Mouse (Mus musculus) CH12.LX (cell line): ENCODE results near the gene Gbe1. TPM values are rescaled to one million over a fixed set of nuclear protein-coding genes. Genes with fewer than 3 reads are reported as not detected.

ENCODE experiments used
- DNase-seq: peaks from one replicate; pipeline ENCODE4 v3.0.0-alpha.2; 2013; ENCODE audit errors: extremely low read depth
- H3K27ac ChIP-seq: 2 replicates; pipeline ENCODE4 v1.5.1; 2012; ENCODE audit warnings: low read depth, mild to moderate bottlenecking, control low read depth, moderate library complexity; ENCODE audit not compliant: insufficient read depth
- H3K27me3 ChIP-seq: replicated peaks from 2 replicates; pipeline ENCODE3; 2012; ENCODE audit warnings: inconsistent platforms
- H3K36me3 ChIP-seq, 2 experiments: replicated peaks in 1 of 2; 2 replicates each; pipeline versions ENCODE3 to v1.6.1; 2012; ENCODE audit warnings: inconsistent platforms in 1 of 2, low read length in 1 of 2, mild to moderate bottlenecking in 1 of 2, mixed read lengths in 1 of 2, moderate library complexity in 1 of 2; ENCODE audit not compliant: control insufficient read depth in 1 of 2, insufficient read depth in 1 of 2
- H3K4me1 ChIP-seq, 2 experiments: 2 replicates each; pipeline ENCODE4 v1.6.1; 2012; ENCODE audit warnings: inconsistent platforms in 1 of 2, moderate library complexity in 1 of 2; ENCODE audit not compliant: insufficient read depth in 2 of 2, control insufficient read depth in 1 of 2
- H3K4me2 ChIP-seq: 2 replicates; pipeline ENCODE4 v1.6.1; 2012; ENCODE audit warnings: low read depth, mild to moderate bottlenecking, control low read depth; ENCODE audit not compliant: poor library complexity, insufficient read depth, severe bottlenecking
- H3K4me3 ChIP-seq, 3 experiments: fragments of 150-350 bp in 1 of 3; sonication (generic) in 1 of 3; replicated peaks in 1 of 3; 2 replicates each; pipeline versions ENCODE3 to v1.5.1; 2011 to 2012; ENCODE audit warnings: low read depth in 2 of 3, low read length in 2 of 3, mild to moderate bottlenecking in 2 of 3, moderate library complexity in 2 of 3, control low read depth in 1 of 3, improper control_type of control experiment in 1 of 3, inconsistent platforms in 1 of 3, mixed read lengths in 1 of 3; ENCODE audit not compliant: poor library complexity in 1 of 3
- H3K79me2 ChIP-seq: replicated peaks from 2 replicates; pipeline ENCODE4 v1.6.1; 2012; ENCODE audit warnings: mild to moderate bottlenecking, moderate library complexity; ENCODE audit not compliant: control insufficient read depth, poor library complexity, insufficient read depth, severe bottlenecking; ENCODE audit errors: extremely low read depth
- H3K9ac ChIP-seq: 2 replicates; pipeline ENCODE4 v1.6.1; 2012; ENCODE audit warnings: low read depth, mild to moderate bottlenecking, control low read depth, moderate library complexity; ENCODE audit not compliant: insufficient read depth
- H3K9me3 ChIP-seq: replicated peaks from 2 replicates; pipeline ENCODE3; 2012; ENCODE audit warnings: low read length, inconsistent platforms, mixed read lengths
- CHD2 ChIP-seq: IDR thresholded peaks from 2 replicates; pipeline ENCODE4 v1.6.1; 2011; ENCODE audit warnings: low read length, improper control_type of control experiment
- E2F4 ChIP-seq: IDR thresholded peaks from 2 replicates; pipeline ENCODE4 v1.6.1; 2011; ENCODE audit warnings: low read depth, low read length, improper control_type of control experiment; ENCODE audit not compliant: insufficient replicate concordance
- HCFC1 ChIP-seq: IDR thresholded peaks from 2 replicates; pipeline ENCODE4 v1.6.1; 2012; ENCODE audit warnings: low read depth, mild to moderate bottlenecking, inconsistent platforms, low read length, improper control_type of control experiment
- JUN ChIP-seq: IDR thresholded peaks from 2 replicates; pipeline ENCODE4 v1.6.1; 2011; ENCODE audit warnings: low read depth, mild to moderate bottlenecking, low read length, improper control_type of control experiment, moderate library complexity; ENCODE audit not compliant: insufficient read depth
- JUND ChIP-seq: conservative IDR thresholded peaks from 2 replicates; pipeline ENCODE4 v1.6.1; 2011; ENCODE audit warnings: low read depth, low read length, improper control_type of control experiment
- MAX ChIP-seq: IDR thresholded peaks from 2 replicates; pipeline ENCODE4 v1.6.1; 2011; ENCODE audit warnings: low read length, improper control_type of control experiment
- RAD21 ChIP-seq: IDR thresholded peaks from 2 replicates; pipeline ENCODE4 v1.6.1; 2011; ENCODE audit warnings: low read depth, mild to moderate bottlenecking, low read length, improper control_type of control experiment, moderate library complexity
- SMC3 ChIP-seq: IDR thresholded peaks from 2 replicates; pipeline ENCODE4 v1.6.1; 2011; ENCODE audit warnings: low read depth, low read length, improper control_type of control experiment
- USF2 ChIP-seq: conservative IDR thresholded peaks from 2 replicates; pipeline ENCODE4 v1.6.1; 2011; ENCODE audit warnings: low read depth, low read length, improper control_type of control experiment
- ZKSCAN1 ChIP-seq: IDR thresholded peaks from 2 replicates; pipeline ENCODE4 v1.6.1; 2012; ENCODE audit warnings: low read depth, inconsistent platforms, low read length, improper control_type of control experiment, borderline replicate concordance
- ZMIZ1 ChIP-seq: IDR thresholded peaks from 2 replicates; pipeline ENCODE4 v1.6.1; 2012; ENCODE audit warnings: low read depth, mild to moderate bottlenecking, inconsistent platforms, low read length, improper control_type of control experiment
- ZNF384 ChIP-seq: IDR thresholded peaks from 2 replicates; pipeline ENCODE4 v1.6.1; 2012; ENCODE audit warnings: low read depth, low read length, improper control_type of control experiment, inconsistent platforms
- dilution Hi-C: fragments of 300-500 bp; cut with MboI; formaldehyde crosslinking; loops from 2 replicates; pipeline ENCODE4 v1.14.3; 2020; ENCODE audit warnings: low sequenced_read_pairs; ENCODE audit not compliant: extremely low pct_unique_long_range_greater_than_20kb, extremely low pct_ligation_motif_present
- in situ Hi-C: fragments of 300-500 bp; cut with MboI; formaldehyde crosslinking; loops from 3 replicates; pipeline ENCODE4 v1.14.3; 2019; ENCODE audit warnings: low sequenced_read_pairs, low pct_ligation_motif_present, low pct_unique_long_range_greater_than_20kb, mixed read lengths
- polyA plus RNA-seq: library from polyadenylated mRNA; unstranded; fragments of >175 nt; gene quantifications from 2 replicates; pipeline ENCODE4 v1.2.1, GENCODE M21; 2012; ENCODE audit warnings: low read depth; ENCODE audit not compliant: insufficient read length
- total RNA-seq, 2 experiments: library from RNA; depleted of rRNA; stranded (reverse); fragments of 300-350 nt in 1 of 2; fragments of >200 nt in 1 of 2; gene quantifications; 2 replicates each; pipeline ENCODE4 v1.2.3; 2012 to 2014

Gbe1 gene
- total and polyA plus RNA-seq, 3 experiments, result not detected

- no peaks in the 10 kb centered on the region for H3K36me3 ChIP-seq
- no peak overlapping the region for H3K4me2 ChIP-seq
- no peaks in the 10 kb centered on the region for H3K27me3 ChIP-seq
- peaks cover 65% of the 10 kb centered on the region for H3K9me3 ChIP-seq
- dilution Hi-C loops, result no loop called here
- no peaks in the 10 kb centered on the region for H3K4me1 ChIP-seq
- no peak overlapping the region for H3K27ac ChIP-seq
- H3K9ac ChIP-seq, result no peak overlapping the region
- no peak for DNase-seq
- TF ChIP-seq MAX (no peak), ZKSCAN1 (no peak)
- no peaks in the 10 kb centered on the region for H3K79me2 ChIP-seq
- no peak overlapping the region for H3K4me3 ChIP-seq
- in situ Hi-C loops, result no loop called here
Observed at GRCm38 (mm10) chr16:70617691-70618090, 303.9 kb downstream of the Gbe1 start.

- no peaks in the 10 kb centered on the region for H3K79me2 ChIP-seq
- no peak overlapping the region for H3K9ac ChIP-seq
- H3K9me3 ChIP-seq, result peaks cover 66% of the 10 kb centered on the region
- no peaks in the 10 kb centered on the region for H3K4me1 ChIP-seq
- no peaks in the 10 kb centered on the region for H3K36me3 ChIP-seq
- H3K27ac ChIP-seq, result no peak overlapping the region
- H3K4me3 ChIP-seq, result no peak overlapping the region
- no peak for TF ChIP-seq JUND
- no peak for TF ChIP-seq ZMIZ1
- TF ChIP-seq CHD2, result no peak
- TF ChIP-seq ZKSCAN1, result no peak
- TF ChIP-seq SMC3, result no peak
- TF ChIP-seq USF2, result no peak
- no peak for TF ChIP-seq JUN
- TF ChIP-seq RAD21, result no peak
- no peak for TF ChIP-seq ZNF384
- no peak for TF ChIP-seq HCFC1
- no peak for TF ChIP-seq E2F4
- no peak for DNase-seq
- dilution Hi-C loops, result no loop called here
- H3K4me2 ChIP-seq, result no peak overlapping the region
- in situ Hi-C loops, result no loop called here
- H3K27me3 ChIP-seq, result no peaks in the 10 kb centered on the region
Observed at GRCm38 (mm10) chr16:70618168-70618567, 304.4 kb downstream of the Gbe1 start.
